Mouse (Mus musculus): Measurements from ENCODE around the gene Stoml1. TPM values are rescaled to one million over a fixed set of nuclear protein-coding genes. Genes with fewer than 3 reads are reported as not detected.

Gene Stoml1
- total and polyA plus RNA-seq, 3 experiments = 6.4 to 8.7 TPM; not detected in 1

DNA sequence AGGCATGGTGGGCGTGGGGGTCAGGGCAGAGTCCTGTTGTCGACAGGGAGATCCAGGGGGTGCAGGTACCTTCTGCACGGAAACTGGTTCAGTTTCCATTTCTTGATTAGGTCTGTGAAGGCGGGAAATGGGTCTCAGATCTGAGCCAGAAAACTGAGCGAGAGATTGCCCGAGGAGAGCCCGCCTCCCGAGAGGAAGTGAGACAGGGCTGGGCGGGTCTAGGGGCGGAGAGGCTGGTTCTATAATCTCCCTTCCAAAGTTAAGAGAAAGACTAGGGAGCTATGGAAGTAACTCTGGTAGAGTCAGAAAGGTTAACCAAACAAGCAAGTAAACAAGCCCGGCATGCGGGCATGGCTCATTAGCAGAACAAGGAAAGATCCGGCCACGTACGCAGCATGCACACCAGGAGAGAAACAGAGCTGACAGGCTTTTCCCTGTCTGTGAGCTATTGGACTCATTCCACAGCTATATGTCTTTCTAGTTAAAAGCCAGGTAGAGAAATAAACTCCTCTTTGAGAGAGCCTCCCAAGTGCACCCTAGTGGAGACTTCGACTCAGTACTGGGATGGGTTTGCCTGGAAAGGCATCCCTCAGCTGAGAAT is 3.3 kb upstream of the Stoml1 start, which contains the start of gene Pml:
Gene Pml (minus strand): TSS at position 195 of the 601 bp plus-strand sequence.
- peaks cover 4 to 15% of the 10 kb centered on the region in 2 experiments for H3K4me1 ChIP-seq (ENCODE audit: control insufficient read depth in 1 of 2, insufficient read depth in 2 of 2, low read length in 2 of 2)
- no peak for TF ChIP-seq CHD2 (IDR thresholded peaks at IDR 0.05; ENCODE audit: low read length)
- TF ChIP-seq SMC3 (IDR thresholded peaks at IDR 0.05; ENCODE audit: low read depth, low read length) = 0 out of 2 replicates have a peak, but pooled peaks have one; percentile 6
- no peak for TF ChIP-seq MAX (IDR thresholded peaks at IDR 0.05; ENCODE audit: low read length)
- TF ChIP-seq SIN3A (IDR thresholded peaks at IDR 0.05; ENCODE audit: low read length) = peak; percentile 70; the same call in 1 of the 2 replicates
- no peak for TF ChIP-seq GATA1 (IDR thresholded peaks at IDR 0.05; ENCODE audit: low read depth, low read length)
- TF ChIP-seq USF1 (IDR thresholded peaks at IDR 0.05; ENCODE audit: low read depth, low read length) = no peak
- no peak for TF ChIP-seq BHLHE40 (IDR thresholded peaks at IDR 0.05; ENCODE audit: borderline replicate concordance, low read depth, low read length)
- peak; percentile 64; the same call in 1 of the 2 replicates for TF ChIP-seq TCF12 (IDR thresholded peaks at IDR 0.05; ENCODE audit: low read depth, low read length)
- no peak for TF ChIP-seq USF2 (IDR thresholded peaks at IDR 0.05; ENCODE audit: borderline replicate concordance in 1 of 2, insufficient read depth in 1 of 2, low read depth in 1 of 2, low read length in 2 of 2)
- no peak for TF ChIP-seq GABPA (IDR thresholded peaks at IDR 0.05; ENCODE audit: low read depth, low read length)
- TF ChIP-seq ZKSCAN1 (IDR thresholded peaks at IDR 0.05; ENCODE audit: low read depth, low read length) = no peak
- no peak for TF ChIP-seq NRF1 (IDR thresholded peaks at IDR 0.05; ENCODE audit: insufficient read depth, low read depth, low read length, poor library complexity, severe bottlenecking)
- peak in 1 of 3 experiments; percentile 21; a peak in 1 of 6 replicates for TF ChIP-seq CTCF (IDR thresholded peaks at IDR 0.05 in 2 of 3, conservative IDR thresholded peaks at IDR 0.05 in 1 of 3; ENCODE audit: control insufficient read depth in 1 of 3, insufficient read depth in 1 of 3, low read depth in 2 of 3, low read length in 3 of 3, poor library complexity in 1 of 3, severe bottlenecking in 1 of 3)
- TF ChIP-seq ZNF384 (IDR thresholded peaks at IDR 0.05; ENCODE audit: low read depth, low read length) = no peak
- TF ChIP-seq JUND (IDR thresholded peaks at IDR 0.05; ENCODE audit: low read depth, low read length) = no peak
- no peak for TF ChIP-seq EP300 (IDR thresholded peaks at IDR 0.05; ENCODE audit: low read depth in 1 of 2, low read length in 2 of 2)
- peak; percentile 81 for TF ChIP-seq NELFE (IDR thresholded peaks at IDR 0.05; ENCODE audit: low read depth, low read length)
- no peak for TF ChIP-seq KAT2A (conservative IDR thresholded peaks at IDR 0.05; ENCODE audit: low read depth, low read length)
- TF ChIP-seq HCFC1 (IDR thresholded peaks at IDR 0.05; ENCODE audit: low read depth, low read length) = no peak; the same call in none of the 2 replicates
- peak; percentile 81; the same call in 1 of the 2 replicates for TF ChIP-seq TBP (IDR thresholded peaks at IDR 0.05; ENCODE audit: low read depth, low read length)
- TF ChIP-seq MAZ (IDR thresholded peaks at IDR 0.05; ENCODE audit: low read depth, low read length) = no peak
- no peak for TF ChIP-seq MYB (IDR thresholded peaks at IDR 0.05; ENCODE audit: low read depth, low read length)
- TF ChIP-seq E2F4 (IDR thresholded peaks at IDR 0.05; ENCODE audit: borderline replicate concordance, low read depth, low read length) = peak; percentile 98
- TF ChIP-seq POLR2AphosphoS5 (IDR thresholded peaks at IDR 0.05; ENCODE audit: borderline replicate concordance, low read depth, low read length) = no peak
- TF ChIP-seq ETS1 (IDR thresholded peaks at IDR 0.05; ENCODE audit: low read depth, low read length) = 0 out of 2 replicates have a peak, but pooled peaks have one; percentile 14
- no peak for TF ChIP-seq ZC3H11A (IDR thresholded peaks at IDR 0.05; ENCODE audit: low read depth, low read length)
- TF ChIP-seq RCOR1 (IDR thresholded peaks at IDR 0.05; ENCODE audit: low read depth, low read length) = no peak
- TF ChIP-seq MYC (IDR thresholded peaks at IDR 0.05; ENCODE audit: low read depth, low read length) = no peak
- TF ChIP-seq MEF2A (IDR thresholded peaks at IDR 0.05; ENCODE audit: extremely low read depth, insufficient replicate concordance, low read depth, low read length, poor library complexity, severe bottlenecking) = no peak
- peak; percentile 31; the same call in 1 of the 2 replicates for TF ChIP-seq MXI1 (IDR thresholded peaks at IDR 0.05; ENCODE audit: low read depth, low read length)
- peak; percentile 72 for TF ChIP-seq ZMIZ1 (IDR thresholded peaks at IDR 0.05; ENCODE audit: low read depth, low read length)
- 0 out of 2 replicates have a peak, but pooled peaks have one; percentile 18 for TF ChIP-seq CHD1 (IDR thresholded peaks at IDR 0.05; ENCODE audit: low read depth, low read length)
- no peak for TF ChIP-seq MAFK (IDR thresholded peaks at IDR 0.05; ENCODE audit: borderline replicate concordance, low read depth, low read length)
- TF ChIP-seq RAD21 (IDR thresholded peaks at IDR 0.05; ENCODE audit: low read depth, low read length) = no peak
- no peak for TF ChIP-seq TAL1 (IDR thresholded peaks at IDR 0.05; ENCODE audit: low read length)
- no peak for TF ChIP-seq ELF1 (IDR thresholded peaks at IDR 0.05; ENCODE audit: low read depth, low read length)

More for the DNA sequence above, 3.3 kb upstream of the Stoml1 start, which contains the start of gene Pml:
- H3K27me3 ChIP-seq (ENCODE audit: control insufficient read depth in 1 of 2, insufficient read depth in 2 of 2, low read length in 2 of 2) = no peaks in the 10 kb centered on the region
- peak; percentile 91 for DNase-seq (ENCODE audit: low read depth, low spot score)
- H3K9ac ChIP-seq (ENCODE audit: control insufficient read depth, low read depth, low read length, poor library complexity, severe bottlenecking) = peak within 1 kb of the TSS; percentile 73
- H3K36me3 ChIP-seq (ENCODE audit: control insufficient read depth in 1 of 2, insufficient read depth in 2 of 2, low read length in 2 of 2) = peaks cover 0 to 20% of the 10 kb centered on the region in 2 experiments; a peak in 2 of 4 replicates
- H3K79me2 ChIP-seq (ENCODE audit: control insufficient read depth, insufficient read depth, low read length, poor library complexity) = peaks cover 27% of the 10 kb centered on the region
- peak within 1 kb of the TSS; percentile 59 to 81 for H3K4me3 ChIP-seq (ENCODE audit: control insufficient read depth in 1 of 2, insufficient read depth in 1 of 2, low read depth in 2 of 2, low read length in 2 of 2)
- peak within 1 kb of the TSS; percentile 82 for H3K27ac ChIP-seq (ENCODE audit: control insufficient read depth, low read depth, low read length)
- no peaks in the 10 kb centered on the region for H3K9me3 ChIP-seq (replicated peaks; ENCODE audit: insufficient read depth, low read length)

Data from MEL (cell line).